Mouse (Mus musculus): Measurements from ENCODE around the gene Fbf1.
A peak's percentile ranks its signal among the peaks of the same experiment; 100 is the strongest.

DNA sequence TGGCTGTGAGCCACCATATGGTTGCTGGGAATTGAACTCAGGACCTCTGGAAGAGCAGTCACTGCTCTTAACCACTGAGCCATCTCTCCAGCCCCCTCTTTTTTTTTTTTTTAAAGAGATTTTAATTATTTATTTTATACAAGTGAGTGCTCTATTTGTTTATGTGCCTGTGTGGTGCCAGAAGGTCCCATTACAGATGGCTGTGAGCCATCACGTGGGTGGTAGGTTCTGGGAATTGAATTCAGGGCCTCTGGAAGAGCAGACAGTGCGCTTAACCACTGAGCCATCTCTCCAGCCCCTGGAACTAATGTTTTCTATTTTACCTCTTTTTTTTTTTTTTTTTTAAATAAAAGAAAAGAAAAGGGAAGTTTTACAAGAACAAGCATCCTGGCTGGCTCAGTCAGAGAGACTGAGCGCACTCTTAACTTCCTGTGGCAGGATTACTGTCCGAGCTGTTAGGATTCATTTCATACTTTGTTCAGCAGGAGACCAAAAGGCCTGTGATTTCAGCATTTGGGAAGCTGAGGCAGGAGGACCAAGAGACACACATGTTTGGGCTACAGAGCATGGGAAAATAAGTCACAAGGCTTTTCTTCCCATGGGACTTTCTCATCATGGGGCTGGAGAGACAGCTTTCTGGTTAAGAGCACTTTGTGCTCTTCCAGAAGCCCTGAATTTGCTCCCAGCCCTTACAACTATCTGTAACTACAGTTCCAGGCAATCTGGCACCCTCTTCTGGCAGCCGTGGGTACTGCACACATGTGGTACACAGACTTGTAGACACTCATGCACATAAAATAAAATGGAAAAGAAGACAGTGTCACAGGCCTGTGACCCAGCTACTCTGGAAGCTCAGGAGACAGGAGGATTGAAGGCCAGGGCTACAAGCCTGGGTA is 71.5 kb downstream of the Fbf1 start:
- TF ChIP-seq POLR2A (IDR thresholded peaks at IDR 0.05; ENCODE audit: extremely low read depth, insufficient read depth, low read length) (no peak), CTCF (IDR thresholded peaks at IDR 0.05; ENCODE audit: low read depth, low read length) (peak; percentile 59; the same call in 1 of the 2 replicates)

Data from liver, adult 2 months (tissue).